Mouse (Mus musculus) erythroblast, embryonic 14.5 days (primary cell): ENCODE measurements around the gene Camsap1. TPM values are rescaled to one million over a fixed set of nuclear protein-coding genes. Genes with fewer than 3 reads are reported as not detected.

ENCODE experiments used
- H3K27me3 ChIP-seq: 2 replicates; pipeline ENCODE4 v1.6.1; 2012; ENCODE audit warnings: inconsistent platforms; ENCODE audit not compliant: control insufficient read depth
- H3K36me3 ChIP-seq: 2 replicates; pipeline ENCODE4 v1.6.1; 2012; ENCODE audit warnings: mild to moderate bottlenecking, inconsistent platforms; ENCODE audit not compliant: control insufficient read depth
- H3K4me1 ChIP-seq: 2 replicates; pipeline ENCODE4 v1.6.1; 2012; ENCODE audit warnings: inconsistent platforms; ENCODE audit not compliant: control insufficient read depth
- H3K4me3 ChIP-seq: replicated peaks from 2 replicates; pipeline ENCODE3; 2012; ENCODE audit warnings: moderate library complexity, mild to moderate bottlenecking, inconsistent platforms
- H3K9me3 ChIP-seq: 2 replicates; pipeline ENCODE4 v1.6.1; 2012; ENCODE audit warnings: low read length, inconsistent platforms, mixed read lengths; ENCODE audit not compliant: control insufficient read depth
- GATA1 ChIP-seq: IDR thresholded peaks from 2 replicates; pipeline ENCODE4 v1.6.1; 2012; ENCODE audit warnings: low read length, inconsistent platforms, mixed read lengths
- TAL1 ChIP-seq: IDR thresholded peaks from 3 replicates; pipeline ENCODE4 v1.6.1; 2012; ENCODE audit warnings: low read length, inconsistent platforms, mixed read lengths
- polyA plus RNA-seq: library from polyadenylated mRNA; stranded (reverse); fragments of >175 nt; gene quantifications from 2 replicates; pipeline ENCODE4 v1.2.3, GENCODE M21; 2012

The Camsap1 gene
- polyA plus RNA-seq, 1 experiment = 0.75 TPM

DNA sequence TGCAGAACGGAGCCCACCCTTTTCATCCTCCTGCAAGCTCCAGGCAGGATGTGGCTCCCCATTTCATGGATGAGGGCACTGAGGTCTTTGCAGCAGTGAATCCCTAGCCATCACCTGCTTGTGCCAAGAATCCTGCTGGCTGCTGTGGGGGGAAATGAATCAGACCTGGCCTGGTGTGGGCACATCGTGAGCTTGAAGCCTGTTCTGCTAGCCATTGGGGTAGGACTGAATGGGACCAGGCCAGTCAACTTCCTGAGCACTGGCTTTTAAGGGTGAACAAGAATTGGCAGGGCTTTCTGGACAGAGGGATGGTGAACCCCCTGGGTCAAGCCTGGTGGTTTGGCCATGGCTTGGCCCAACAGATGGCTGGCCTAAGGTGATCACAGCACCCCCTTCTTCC lies 104.6 kb downstream of the Camsap1 start:
- no peak overlapping the region for H3K4me3 ChIP-seq
- H3K27me3 ChIP-seq = peaks cover 32% of the 10 kb centered on the region
- no peaks in the 10 kb centered on the region for H3K36me3 ChIP-seq
- H3K4me1 ChIP-seq = no peaks in the 10 kb centered on the region
- H3K9me3 ChIP-seq = no peaks in the 10 kb centered on the region
- no peak for TF ChIP-seq TAL1
- no peak for TF ChIP-seq GATA1

DNA sequence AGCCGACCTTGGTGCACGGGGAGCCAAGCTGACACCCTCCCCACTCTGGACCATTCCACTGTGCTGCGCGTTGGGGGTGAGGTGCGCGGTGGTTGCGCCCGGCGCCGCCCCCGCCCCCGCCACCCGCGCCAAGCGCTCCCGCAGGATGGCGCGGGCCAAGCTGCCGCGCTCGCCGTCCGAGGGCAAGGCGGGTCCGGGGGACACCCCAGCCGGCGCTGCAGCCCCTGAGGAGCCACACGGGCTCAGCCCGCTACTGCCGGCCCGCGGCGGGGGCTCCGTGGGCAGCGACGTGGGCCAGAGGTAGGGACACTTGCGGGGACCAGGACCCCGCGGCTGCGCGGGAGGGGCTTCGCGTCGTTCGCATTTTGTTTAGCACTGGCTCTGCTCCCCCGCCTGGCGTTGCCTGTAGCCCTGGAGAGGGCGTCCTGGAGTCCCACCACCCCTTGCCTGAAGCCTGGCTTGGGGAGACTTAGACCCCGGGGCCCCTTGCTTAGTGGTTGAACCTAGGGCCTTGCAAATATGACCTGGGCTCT lies 105.3 kb downstream of the Camsap1 start:
- H3K36me3 ChIP-seq = no peaks in the 10 kb centered on the region
- H3K4me1 ChIP-seq = no peaks in the 10 kb centered on the region
- H3K9me3 ChIP-seq = no peaks in the 10 kb centered on the region
- H3K4me3 ChIP-seq = no peak overlapping the region
- no peak for TF ChIP-seq TAL1
- TF ChIP-seq GATA1 = no peak
- H3K27me3 ChIP-seq = peaks cover 32% of the 10 kb centered on the region

DNA sequence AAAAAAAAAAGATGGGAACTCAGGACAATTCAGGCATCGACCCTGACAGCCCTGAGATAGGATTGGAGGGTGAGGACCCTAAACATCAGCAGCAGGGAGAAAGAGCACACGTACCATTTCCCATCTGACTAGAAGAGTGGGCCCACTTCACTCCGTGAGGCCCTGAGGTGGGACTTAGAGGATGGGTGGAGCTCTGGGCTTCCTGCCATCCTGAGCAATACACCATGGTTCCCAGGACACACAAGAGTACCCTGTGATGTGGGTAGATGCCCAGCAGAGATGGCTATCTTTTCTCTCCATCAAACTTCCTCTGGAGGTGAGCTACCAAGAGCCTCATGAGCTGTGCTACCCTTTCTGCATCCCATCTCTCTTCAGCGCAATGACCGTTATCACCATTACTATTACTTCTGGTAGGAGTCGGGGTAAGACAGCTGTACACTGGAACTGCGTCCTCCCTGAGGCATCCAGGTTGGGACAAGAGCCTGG lies 105.8 kb downstream of the Camsap1 start:
- peak; percentile 25; the same call in 1 of the 3 replicates for TF ChIP-seq TAL1
- TF ChIP-seq GATA1 = no peak
- Histone ChIP-seq H3K4me1 (no peaks in the 10 kb centered on the region), H3K4me3 (no peak overlapping the region)

More for the DNA sequence above, 105.8 kb downstream of the Camsap1 start:
- H3K9me3 ChIP-seq = no peaks in the 10 kb centered on the region
- H3K27me3 ChIP-seq = peaks cover 32% of the 10 kb centered on the region
- no peaks in the 10 kb centered on the region for H3K36me3 ChIP-seq

Other genes starting within 250 kb of the Camsap1 start
- gene Obp2b, start 246.3 kb downstream of the Camsap1 start, polyA plus RNA-seq = not detected in 2 replicates
- not detected in 2 replicates for gene Lcn3, start 217.7 kb downstream of the Camsap1 start, polyA plus RNA-seq
- not detected in 2 replicates for gene Lcn11, start 206.3 kb downstream of the Camsap1 start, polyA plus RNA-seq
- gene Gm13539, start 201.0 kb downstream of the Camsap1 start, polyA plus RNA-seq = not detected in 2 replicates
- not detected in 2 replicates for gene Glt6d1, start 167.4 kb downstream of the Camsap1 start, polyA plus RNA-seq
- gene Lcn9, start 160.1 kb downstream of the Camsap1 start, polyA plus RNA-seq = not detected in 2 replicates
- not detected in 2 replicates for gene Sohlh1, start 136.0 kb downstream of the Camsap1 start, polyA plus RNA-seq
- not detected in 2 replicates for gene Kcnt1, start 119.5 kb downstream of the Camsap1 start, polyA plus RNA-seq
- gene Ubac1, start 38.5 kb upstream of the Camsap1 start, polyA plus RNA-seq = 155 and 250 TPM in 2 replicates
- 0.08 and 0.17 TPM in 2 replicates for gene Nacc2, start 139.9 kb upstream of the Camsap1 start, polyA plus RNA-seq
- gene Lhx3, start 225.0 kb upstream of the Camsap1 start, polyA plus RNA-seq = not detected in 2 replicates